Mouse (Mus musculus) intestine, embryonic 16.5 days (tissue): ENCODE results near the gene 1700020A23Rik. TPM values are rescaled to one million over a fixed set of nuclear protein-coding genes. Genes with fewer than 3 reads are reported as not detected.

ENCODE experiments used
- ATAC-seq: fragments of 200-750 bp; cut with Nextera tagmentation; 2 replicates; pipeline ENCODE4 v1.8.0; 2017; ENCODE audit warnings: moderate TSS enrichment, moderate library complexity
- H3K27ac ChIP-seq: fragments of 300-500 bp; sonication (generic); 2 replicates; pipeline ENCODE4 v1.5.1; 2014; ENCODE audit warnings: mild to moderate bottlenecking, low read length
- H3K27me3 ChIP-seq: fragments of 300-500 bp; sonication (generic); replicated peaks from 2 replicates; pipeline ENCODE4 v1.6.1; 2014; ENCODE audit warnings: low read length, control low read depth, mixed read lengths; ENCODE audit not compliant: control insufficient read depth, insufficient read depth
- H3K36me3 ChIP-seq: fragments of 300-500 bp; sonication (generic); 2 replicates; pipeline ENCODE4 v1.6.1; 2014; ENCODE audit warnings: low read length, control low read depth; ENCODE audit not compliant: control insufficient read depth, insufficient read depth
- H3K4me1 ChIP-seq: fragments of 300-500 bp; sonication (generic); 2 replicates; pipeline ENCODE4 v1.6.1; 2014; ENCODE audit warnings: low read length, control low read depth, mixed read lengths; ENCODE audit not compliant: control insufficient read depth, insufficient read depth
- H3K4me2 ChIP-seq: fragments of 300-500 bp; sonication (generic); 2 replicates; pipeline ENCODE4 v1.6.1; 2014; ENCODE audit warnings: low read depth, low read length, control low read depth
- H3K4me3 ChIP-seq: fragments of 300-500 bp; sonication (generic); 2 replicates; pipeline ENCODE4 v1.5.1; 2014; ENCODE audit warnings: mild to moderate bottlenecking, low read length
- H3K9ac ChIP-seq: fragments of 300-500 bp; sonication (generic); 2 replicates; pipeline ENCODE4 v1.6.1; 2014; ENCODE audit warnings: low read depth, low read length
- H3K9me3 ChIP-seq: fragments of 300-500 bp; sonication (generic); 2 replicates; pipeline ENCODE4 v1.6.1; 2016; ENCODE audit warnings: low read length, control low read depth; ENCODE audit not compliant: control insufficient read depth
- WGBS: fragments of 180-500 bp; shearing (Covaris S2); extraction: QIAGEN DNeasy Blood & Tissue Kit; methylation state at CpG from one replicate; pipeline ENCODE4 v1.1.7; 2014; 5-methylcytosine and 5-hydroxymethylcytosine counted together
- polyA plus RNA-seq: library from polyadenylated mRNA; unstranded; fragments of >200 nt; fragmentation: Nextera tagmentation; extraction: Ambion mirVana; gene quantifications from 2 replicates; pipeline ENCODE4 v1.2.1, GENCODE M21; 2015

The 1700020A23Rik gene
- polyA plus RNA-seq, 1 experiment from 2014 or later = 0.32 TPM

DNA sequence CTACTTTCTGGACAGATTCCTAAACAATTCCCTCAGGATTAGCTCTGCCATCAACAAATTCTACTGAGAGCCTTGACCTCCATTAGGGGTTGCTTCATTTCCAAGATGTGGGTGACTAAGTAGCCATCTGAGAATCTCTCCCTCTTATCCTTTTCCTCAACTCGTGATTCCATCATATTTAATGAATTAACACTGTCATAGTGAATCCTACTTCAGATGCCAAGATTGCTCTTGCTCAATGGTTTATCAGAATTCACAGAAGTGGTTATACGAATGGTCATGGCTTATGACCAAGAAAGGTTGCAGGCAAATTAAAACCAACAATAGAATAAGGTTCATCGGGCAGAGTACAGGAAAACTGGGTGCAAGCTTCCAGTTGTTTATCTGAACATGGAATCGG is 3.2 kb upstream of the 1700020A23Rik start:
- 77% methylated on average over 4 of the region's 4 CpGs for WGBS
- peaks cover 4% of the 10 kb centered on the region for H3K4me1 ChIP-seq
- no peaks in the 10 kb centered on the region for H3K27me3 ChIP-seq
- ATAC-seq = no peak
- no peaks in the 10 kb centered on the region for H3K9me3 ChIP-seq
- no peak overlapping the region for H3K27ac ChIP-seq
- H3K4me3 ChIP-seq = no peak overlapping the region
- H3K4me2 ChIP-seq = no peak overlapping the region
- H3K9ac ChIP-seq = no peak overlapping the region
- no peaks in the 10 kb centered on the region for H3K36me3 ChIP-seq

DNA sequence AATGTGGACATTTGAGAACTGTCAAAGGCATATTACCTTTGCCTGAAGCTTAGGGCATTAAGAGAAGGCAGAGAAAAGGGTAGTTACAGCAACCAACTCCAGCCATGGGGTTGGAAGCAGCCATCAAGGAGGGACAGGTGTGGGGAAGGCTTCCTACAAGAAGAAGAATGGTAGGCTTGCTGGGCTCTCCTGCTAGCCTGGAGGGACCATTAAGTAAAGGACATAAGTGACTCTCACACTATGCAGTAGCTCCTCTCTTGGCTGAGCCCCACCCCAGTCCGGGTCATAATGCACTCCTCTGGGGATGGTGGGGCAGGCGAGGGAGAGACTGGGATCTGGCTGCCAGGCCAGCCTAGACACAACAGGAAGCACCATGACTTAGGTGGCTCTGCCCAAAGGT is 1.1 kb downstream of the 1700020A23Rik start, which contains the start of gene Tmem239:
Gene Tmem239 (plus strand): TSS at position 301 of the 400 bp plus-strand sequence.
- Histone ChIP-seq H3K9me3 (no peaks in the 10 kb centered on the region), H3K36me3 (no peaks in the 10 kb centered on the region), H3K27me3 (no peaks in the 10 kb centered on the region), H3K27ac (no peak within 1 kb of the TSS), H3K4me1 (no peaks in the 10 kb centered on the region), H3K4me3 (no peak within 1 kb of the TSS), H3K9ac (no peak within 1 kb of the TSS), H3K4me2 (no peak within 1 kb of the TSS)
- WGBS = 84% methylated on average over 2 of the region's 2 CpGs
- ATAC-seq = no peak

DNA sequence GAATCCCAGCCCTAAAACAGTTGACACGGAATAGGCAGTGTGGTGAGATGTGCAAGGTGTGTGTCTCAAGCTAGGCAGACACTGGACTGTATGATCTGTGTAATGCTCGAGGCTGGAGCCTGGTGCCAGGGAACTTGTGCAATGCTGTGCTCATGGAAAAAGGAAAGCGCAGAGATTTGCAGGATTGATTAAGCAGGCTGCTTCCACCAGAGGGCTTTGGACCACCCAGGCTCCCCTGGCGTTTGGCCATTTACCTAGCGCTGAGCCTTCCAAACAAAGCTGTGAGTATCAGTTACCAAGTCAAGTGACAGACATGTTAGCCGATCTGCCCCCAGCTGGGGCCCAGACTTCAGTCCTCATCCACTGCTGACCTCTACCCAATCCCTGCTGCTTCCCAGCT is 3.1 kb downstream of the 1700020A23Rik start:
- Histone ChIP-seq H3K9me3 (no peaks in the 10 kb centered on the region), H3K4me2 (no peak overlapping the region), H3K9ac (no peak overlapping the region), H3K27ac (no peak overlapping the region), H3K4me1 (peaks cover 4% of the 10 kb centered on the region; the same call in 1 of the 2 replicates), H3K4me3 (no peak overlapping the region), H3K36me3 (no peaks in the 10 kb centered on the region), H3K27me3 (no peaks in the 10 kb centered on the region)
- 17% methylated on average over 6 of the region's 6 CpGs for WGBS
- no peak for ATAC-seq

DNA sequence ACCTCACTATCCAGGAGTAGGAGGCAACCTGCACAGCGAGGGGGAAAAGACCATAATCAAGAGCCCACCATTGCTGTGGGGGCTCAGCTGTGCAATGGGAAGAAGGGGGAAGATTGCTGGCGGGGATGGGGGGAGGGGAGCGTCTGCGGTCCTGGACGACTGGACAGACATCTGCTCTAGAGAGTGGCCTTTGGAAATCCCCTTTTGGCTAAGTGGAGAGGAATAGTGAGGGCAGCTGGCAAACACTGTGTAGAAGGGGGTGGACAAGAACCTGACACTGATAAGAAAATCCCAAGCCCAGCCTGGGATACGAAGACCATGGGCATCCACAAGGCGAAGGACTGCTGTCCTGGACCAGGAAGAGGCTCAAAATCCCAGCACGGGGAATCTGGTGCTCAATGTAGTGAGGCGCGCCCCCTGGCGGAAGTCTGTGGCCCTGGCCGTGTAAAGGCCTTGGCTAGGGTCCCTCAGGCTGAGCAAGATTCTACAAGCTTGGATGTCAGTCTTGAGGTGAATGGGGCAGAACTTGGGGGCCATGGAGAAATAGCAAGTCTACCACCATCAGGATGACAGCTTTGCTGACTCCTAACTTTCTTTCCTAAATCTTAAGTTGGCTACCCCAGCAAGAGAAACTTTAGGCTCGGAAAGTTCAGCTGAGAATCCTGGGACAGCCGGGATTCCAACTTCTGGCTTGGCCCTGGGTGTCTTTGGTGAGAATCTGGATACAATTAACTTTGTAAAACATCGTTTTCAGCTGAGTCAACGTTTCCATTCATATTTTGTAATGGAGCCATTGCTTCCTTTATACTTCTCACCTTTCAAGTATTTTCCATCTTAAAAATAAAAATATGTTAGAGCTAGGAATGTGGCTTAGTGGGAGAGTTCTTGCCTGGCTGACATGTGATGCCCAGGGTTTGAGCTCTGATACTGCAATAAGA is 6.8 kb downstream of the 1700020A23Rik start:
- H3K9ac ChIP-seq = no peak overlapping the region
- no peaks in the 10 kb centered on the region for H3K27me3 ChIP-seq
- no peak overlapping the region for H3K4me2 ChIP-seq
- no peaks in the 10 kb centered on the region for H3K9me3 ChIP-seq
- H3K4me3 ChIP-seq = no peak overlapping the region
- H3K36me3 ChIP-seq = no peaks in the 10 kb centered on the region
- 38% methylated on average over 16 of the region's 16 CpGs for whole genome bisulfite sequencing
- peak; percentile 77 for ATAC-seq
- no peak overlapping the region for H3K27ac ChIP-seq
- H3K4me1 ChIP-seq = peaks cover 4% of the 10 kb centered on the region; the same call in 1 of the 2 replicates

DNA sequence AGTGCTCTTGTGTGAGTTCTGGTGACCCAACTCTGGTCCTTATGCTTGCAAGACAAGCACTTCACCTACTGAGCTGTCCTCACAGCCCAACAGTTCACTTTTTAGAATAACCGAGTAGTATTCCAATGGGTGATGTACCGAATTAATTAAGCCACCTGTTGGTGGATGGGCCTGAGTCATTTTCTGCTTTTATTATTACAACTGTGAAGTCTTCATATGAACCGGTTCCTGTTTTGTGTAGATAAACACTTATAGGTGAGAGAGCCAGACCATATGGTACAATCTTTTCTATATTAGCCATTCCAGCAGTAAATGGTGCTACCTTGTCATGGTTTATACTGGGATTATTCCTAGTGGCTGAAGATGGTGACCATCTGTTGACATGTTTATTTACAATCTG is 7.7 kb downstream of the 1700020A23Rik start:
- Histone ChIP-seq H3K4me1 (peaks cover 4% of the 10 kb centered on the region; the same call in 1 of the 2 replicates), H3K9ac (no peak overlapping the region), H3K36me3 (no peaks in the 10 kb centered on the region), H3K9me3 (no peaks in the 10 kb centered on the region), H3K4me3 (no peak overlapping the region), H3K4me2 (no peak overlapping the region), H3K27me3 (no peaks in the 10 kb centered on the region), H3K27ac (no peak overlapping the region)
- WGBS = 67% methylated on average over 3 of the region's 3 CpGs
- ATAC-seq = no peak

DNA sequence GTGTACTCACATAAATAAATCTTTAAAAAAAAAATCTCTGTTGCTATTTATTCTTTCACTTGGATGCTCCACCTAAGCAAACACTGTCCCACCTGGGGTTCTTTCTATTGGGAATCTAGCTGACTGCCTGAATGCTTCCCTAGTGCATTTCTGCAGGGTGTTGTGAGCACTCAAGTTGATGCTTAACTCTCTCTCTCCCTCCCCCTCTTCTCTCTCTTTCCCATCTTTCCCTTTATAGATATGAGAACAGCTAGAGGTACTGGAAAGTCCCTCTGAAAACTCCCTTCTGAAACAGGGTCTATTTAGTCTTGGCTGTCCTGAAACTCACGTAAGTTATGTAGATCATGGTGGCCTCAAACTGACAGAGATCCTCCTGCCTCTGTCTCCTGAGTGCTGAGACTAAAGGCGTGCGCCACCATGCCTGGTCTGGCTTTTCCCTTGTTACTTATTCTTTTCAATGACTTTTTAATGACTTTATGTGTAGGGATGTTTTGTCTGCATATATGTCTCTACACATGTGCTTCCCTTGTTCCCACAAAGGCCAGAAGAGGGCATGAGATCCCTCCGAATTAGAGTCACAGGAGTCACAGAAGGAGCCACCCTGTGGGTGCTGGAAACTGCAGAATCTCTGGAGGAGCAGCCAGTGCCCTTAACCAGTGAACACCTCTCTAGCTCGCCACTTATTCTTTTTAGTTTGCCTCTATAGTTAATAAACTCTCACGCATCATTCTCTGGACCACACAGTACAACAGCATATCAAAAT is 9.2 kb downstream of the 1700020A23Rik start:
- no peak for ATAC-seq
- WGBS = 74% methylated on average over 6 of the region's 6 CpGs
- H3K9ac ChIP-seq = no peak overlapping the region
- H3K9me3 ChIP-seq = no peaks in the 10 kb centered on the region
- no peaks in the 10 kb centered on the region for H3K36me3 ChIP-seq
- H3K27ac ChIP-seq = no peak overlapping the region
- peaks cover 4% of the 10 kb centered on the region; the same call in 1 of the 2 replicates for H3K4me1 ChIP-seq
- H3K4me3 ChIP-seq = no peak overlapping the region
- H3K27me3 ChIP-seq = no peaks in the 10 kb centered on the region
- H3K4me2 ChIP-seq = no peak overlapping the region

DNA sequence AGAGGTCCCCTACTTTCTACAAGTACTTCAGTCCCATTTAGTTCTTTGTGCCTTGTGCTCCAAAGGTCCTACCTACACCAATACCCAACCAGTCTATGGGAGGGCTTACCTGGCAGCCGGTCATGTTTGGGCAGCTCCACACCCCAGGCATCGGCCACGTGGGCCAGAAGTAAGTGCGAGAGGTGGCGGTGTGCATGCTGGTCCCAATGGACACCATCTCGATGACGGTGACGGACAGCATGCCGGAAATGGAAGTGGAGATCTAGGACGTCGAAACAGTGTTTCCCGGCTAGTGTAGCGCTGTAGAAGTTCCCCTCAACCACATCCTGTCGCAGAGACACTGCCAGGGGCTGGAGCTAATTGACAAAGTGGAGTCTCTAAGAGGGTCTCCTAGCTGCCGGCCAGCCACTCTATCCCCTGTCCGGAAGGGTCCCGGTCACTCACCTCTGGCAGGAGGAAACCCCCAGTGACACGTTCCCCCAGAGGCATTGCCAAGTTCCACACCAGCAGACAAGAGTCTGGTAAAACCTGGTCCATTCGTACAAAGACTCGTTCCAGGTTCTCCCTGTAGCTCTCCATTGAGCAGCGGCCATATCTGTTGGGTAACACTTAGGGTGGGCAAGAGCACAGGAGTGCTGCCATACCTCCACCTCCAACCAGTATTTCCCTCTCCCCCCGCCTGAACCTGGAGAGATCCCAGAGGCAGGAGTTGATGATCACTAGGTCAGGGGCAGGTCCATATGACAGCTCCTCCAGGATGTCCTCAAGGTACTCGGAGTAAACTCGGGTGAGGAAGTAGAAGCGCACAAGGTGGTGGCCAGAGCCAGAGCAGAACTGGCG is 16.9 kb downstream of the 1700020A23Rik start:
- Histone ChIP-seq H3K36me3 (0 out of 2 replicates have a peak, but pooled peaks cover 4% of the 10 kb centered on the region), H3K27ac (no peak overlapping the region), H3K4me2 (no peak overlapping the region), H3K9ac (no peak overlapping the region), H3K9me3 (no peaks in the 10 kb centered on the region), H3K4me1 (peaks cover 13% of the 10 kb centered on the region), H3K4me3 (no peak overlapping the region), H3K27me3 (no peaks in the 10 kb centered on the region)
- 94% methylated on average over 26 of the region's 26 CpGs for WGBS
- ATAC-seq = no peak

DNA sequence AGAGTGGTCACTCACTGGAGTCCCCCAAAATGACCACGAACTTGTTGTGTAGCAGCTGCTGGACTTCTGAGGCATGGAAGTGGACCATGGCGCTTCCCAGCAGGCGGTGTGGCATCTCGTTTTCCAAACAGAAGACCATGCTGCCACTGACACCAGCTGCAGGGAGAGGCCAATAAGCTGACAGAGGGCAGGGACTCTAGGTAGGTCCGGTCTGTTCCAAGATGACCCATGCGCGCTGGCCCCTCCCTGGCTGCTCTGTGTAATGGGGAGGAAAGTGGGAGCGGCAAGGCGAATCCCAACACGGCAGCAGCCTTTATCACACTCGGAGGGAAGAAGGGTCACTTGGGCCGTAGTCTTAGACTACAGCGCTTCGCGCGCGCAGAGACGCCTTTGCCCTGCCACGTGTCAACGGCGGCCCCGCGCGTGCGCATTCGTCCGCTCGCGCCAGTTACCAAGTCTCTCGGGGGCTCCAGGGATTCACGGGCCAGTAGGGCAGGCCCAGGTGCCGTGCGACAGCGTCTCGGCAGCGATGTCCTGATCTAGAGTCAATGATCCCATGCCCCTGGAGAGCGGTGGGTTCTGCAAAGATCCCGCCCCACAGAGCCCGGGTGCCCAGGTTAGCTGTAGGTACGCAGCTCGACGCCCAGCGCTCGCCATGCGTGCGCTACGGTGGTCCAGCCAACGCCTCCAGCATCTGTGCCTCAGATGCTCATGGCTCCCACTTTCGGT is 18.5 kb downstream of the 1700020A23Rik start:
- H3K27ac ChIP-seq = peak overlapping the region; percentile 90
- H3K9me3 ChIP-seq = no peaks in the 10 kb centered on the region
- peak; percentile 75 for ATAC-seq
- H3K4me3 ChIP-seq = peak overlapping the region; percentile 94
- no peaks in the 10 kb centered on the region for H3K27me3 ChIP-seq
- 12% methylated on average over 49 of the region's 49 CpGs for WGBS
- H3K4me2 ChIP-seq = peak overlapping the region; percentile 92
- H3K36me3 ChIP-seq = 0 out of 2 replicates have a peak, but pooled peaks cover 4% of the 10 kb centered on the region
- H3K9ac ChIP-seq = peak overlapping the region; percentile 91
- H3K4me1 ChIP-seq = peaks cover 13% of the 10 kb centered on the region
